Mouse (Mus musculus): Measurements from ENCODE around the gene Gm4131. TPM values are rescaled to one million over a fixed set of nuclear protein-coding genes. Genes with fewer than 3 reads are reported as not detected.

The Gm4131 gene
- total and polyA plus RNA-seq, 2 experiments from 2014 or later, result 0.22 TPM; not detected in 1

DNA sequence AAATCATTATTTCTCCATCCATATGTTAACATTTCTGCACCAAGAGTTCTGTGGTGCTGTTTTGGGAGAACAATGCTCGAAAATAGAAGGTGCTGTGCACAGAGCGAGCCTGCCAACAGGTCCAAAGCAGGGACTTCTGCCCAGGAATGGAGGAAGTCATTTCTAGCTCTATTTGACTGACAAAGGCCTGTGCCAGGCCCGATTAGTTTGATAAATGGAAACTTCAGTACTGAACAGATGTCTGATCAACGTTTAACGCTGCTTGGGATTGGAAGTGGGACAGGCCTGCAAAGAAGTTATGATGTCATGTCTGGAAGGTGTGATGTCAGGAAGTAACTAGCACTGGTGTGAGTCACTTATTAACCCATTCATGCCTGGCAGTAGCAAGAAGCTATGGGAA is 73.3 kb downstream of the Gm4131 start:
- no peak overlapping the region for H3K9ac ChIP-seq
- no peaks in the 10 kb centered on the region for H3K9me3 ChIP-seq (ENCODE audit: low read length)
- H3K4me3 ChIP-seq (ENCODE audit: low read depth, low read length), result no peak overlapping the region
- no peaks in the 10 kb centered on the region for H3K4me1 ChIP-seq (ENCODE audit: insufficient read depth)
- ATAC-seq, result no peak
- no peak for DNase-seq
- no peak overlapping the region for H3K4me2 ChIP-seq (ENCODE audit: low read depth)
- H3K36me3 ChIP-seq (ENCODE audit: insufficient read depth), result no peaks in the 10 kb centered on the region
- no peaks in the 10 kb centered on the region for H3K27me3 ChIP-seq (ENCODE audit: insufficient read depth, low read length)
- WGBS, result 61% methylated on average over 5 of the region's 5 CpGs
- no peak overlapping the region for H3K27ac ChIP-seq (ENCODE audit: low read depth, low read length)
- TF ChIP-seq CTCF (IDR thresholded peaks at IDR 0.05; ENCODE audit: low read depth), result no peak

DNA sequence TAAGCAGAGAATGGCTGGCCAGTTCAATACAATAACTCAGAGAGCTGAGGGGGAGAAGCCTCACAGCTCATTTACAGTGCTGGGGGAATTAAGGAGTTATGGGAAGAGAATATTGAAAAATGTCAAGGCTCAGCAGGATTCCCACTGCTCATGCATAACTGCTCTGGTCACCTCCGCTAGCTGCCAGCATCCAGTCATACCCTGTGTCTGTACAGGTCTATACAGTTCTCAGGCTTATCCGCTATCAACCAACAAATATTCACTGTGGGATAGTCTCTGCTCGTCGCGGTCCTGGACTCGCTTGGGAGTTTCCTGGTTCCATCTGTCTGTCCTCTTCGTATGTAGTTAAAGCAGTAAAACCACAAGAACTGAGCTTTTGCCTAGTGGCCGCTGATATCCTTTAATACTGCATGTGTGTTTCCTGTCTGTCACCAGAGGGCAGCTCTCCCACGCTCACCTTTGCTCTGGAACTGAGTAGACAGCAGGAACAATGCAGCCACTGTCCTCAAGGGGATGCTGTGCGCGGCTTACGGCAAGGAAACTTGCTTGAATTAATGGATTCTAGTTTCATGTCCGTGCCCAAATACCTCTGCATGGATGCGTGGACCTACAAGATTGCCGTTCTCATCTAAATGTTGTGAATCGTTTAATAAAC is 74.4 kb downstream of the Gm4131 start:
- peak; percentile 96 for ATAC-seq
- Histone ChIP-seq H3K4me2 (ENCODE audit: low read depth) (no peak overlapping the region), H3K4me1 (ENCODE audit: insufficient read depth) (no peaks in the 10 kb centered on the region), H3K36me3 (ENCODE audit: insufficient read depth) (no peaks in the 10 kb centered on the region), H3K27me3 (ENCODE audit: insufficient read depth, low read length) (no peaks in the 10 kb centered on the region), H3K9ac (no peak overlapping the region), H3K27ac (ENCODE audit: low read depth, low read length) (no peak overlapping the region), H3K9me3 (ENCODE audit: low read length) (no peaks in the 10 kb centered on the region), H3K4me3 (ENCODE audit: low read depth, low read length) (no peak overlapping the region)
- DNase-seq, result peak; percentile 89
- peak; percentile 100 for TF ChIP-seq CTCF (IDR thresholded peaks at IDR 0.05; ENCODE audit: low read depth)
- WGBS, result 30% methylated on average over 16 of the region's 16 CpGs

DNA sequence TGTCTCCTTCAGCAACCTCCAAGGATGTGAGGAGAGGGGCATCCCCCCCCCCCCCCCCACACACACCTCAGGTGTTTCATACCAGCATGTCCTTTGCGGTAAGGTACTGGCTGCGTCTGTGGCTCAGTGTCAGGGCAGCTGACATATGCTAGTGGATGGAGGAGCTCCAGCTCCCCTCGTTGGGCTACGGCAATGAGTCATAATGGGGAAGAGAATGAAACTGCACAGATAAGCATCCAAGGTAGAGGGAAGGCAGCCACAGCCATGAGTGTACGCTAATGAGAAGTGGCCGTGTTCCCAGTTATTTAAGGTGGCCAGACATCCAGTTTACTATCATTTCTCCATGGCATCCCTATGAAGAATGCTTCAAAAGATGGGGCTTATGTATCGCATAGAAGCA is 78.5 kb downstream of the Gm4131 start:
- no peak for DNase-seq
- no peak for ATAC-seq
- no peaks in the 10 kb centered on the region for H3K4me1 ChIP-seq (ENCODE audit: insufficient read depth)
- no peak overlapping the region for H3K9ac ChIP-seq
- H3K9me3 ChIP-seq (ENCODE audit: low read length), result no peaks in the 10 kb centered on the region
- H3K4me2 ChIP-seq (ENCODE audit: low read depth), result no peak overlapping the region
- no peak overlapping the region for H3K4me3 ChIP-seq (ENCODE audit: low read depth, low read length)
- no peak for TF ChIP-seq CTCF (IDR thresholded peaks at IDR 0.05; ENCODE audit: low read depth)
- WGBS, result 78% methylated on average over 7 of the region's 7 CpGs
- no peak overlapping the region for H3K27ac ChIP-seq (ENCODE audit: low read depth, low read length)
- no peaks in the 10 kb centered on the region for H3K27me3 ChIP-seq (ENCODE audit: insufficient read depth, low read length)
- no peaks in the 10 kb centered on the region for H3K36me3 ChIP-seq (ENCODE audit: insufficient read depth)

DNA sequence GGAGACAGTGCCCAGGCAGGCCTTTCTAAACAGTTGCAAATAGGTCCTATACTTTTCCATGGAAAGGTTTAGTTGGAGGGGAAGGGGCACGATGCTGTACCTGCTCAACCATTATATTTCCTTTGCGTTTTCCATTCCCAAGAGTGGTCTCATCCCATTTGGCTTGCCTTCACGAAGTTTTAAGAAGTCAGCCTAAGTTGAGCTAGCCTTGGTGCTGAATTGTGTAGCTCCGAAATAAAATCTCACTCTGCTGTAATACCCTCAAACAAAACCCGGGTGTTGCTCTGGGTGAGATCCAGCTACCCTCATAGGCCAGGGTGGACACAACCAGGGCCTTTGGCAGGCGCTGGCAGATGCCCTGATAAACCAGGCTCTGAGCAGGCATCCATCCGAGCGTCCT is 85.3 kb downstream of the Gm4131 start:
- Histone ChIP-seq H3K9me3 (ENCODE audit: low read length) (no peaks in the 10 kb centered on the region), H3K4me2 (ENCODE audit: low read depth) (no peak overlapping the region), H3K9ac (no peak overlapping the region), H3K27ac (ENCODE audit: low read depth, low read length) (no peak overlapping the region), H3K4me1 (ENCODE audit: insufficient read depth) (peaks cover 7% of the 10 kb centered on the region; the same call in 1 of the 2 replicates), H3K27me3 (ENCODE audit: insufficient read depth, low read length) (no peaks in the 10 kb centered on the region), H3K36me3 (ENCODE audit: insufficient read depth) (no peaks in the 10 kb centered on the region), H3K4me3 (ENCODE audit: low read depth, low read length) (no peak overlapping the region)
- 56% methylated on average over 8 of the region's 8 CpGs for WGBS
- ATAC-seq (no peak), DNase-seq (no peak)
- TF ChIP-seq CTCF (IDR thresholded peaks at IDR 0.05; ENCODE audit: low read depth), result no peak

DNA sequence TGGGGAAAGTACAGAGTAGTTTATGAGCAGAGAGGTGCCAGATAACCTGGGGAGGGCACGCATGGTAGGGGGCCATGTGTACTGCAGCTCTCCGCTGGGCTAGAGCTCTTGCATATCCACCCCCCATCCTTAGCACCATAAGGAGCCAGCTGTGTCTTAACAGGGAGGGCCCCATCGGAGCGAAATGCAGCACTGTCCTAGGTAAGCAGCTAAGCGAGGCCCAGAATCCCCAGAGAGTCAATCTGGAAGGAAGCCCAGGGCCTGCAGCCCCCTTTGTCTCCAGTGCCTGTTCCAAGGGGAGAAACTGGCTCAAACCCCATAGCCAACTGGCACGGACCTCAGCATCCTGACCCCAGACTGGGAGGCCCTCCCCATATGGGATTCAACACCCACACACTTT is 87.3 kb downstream of the Gm4131 start:
- Histone ChIP-seq H3K36me3 (ENCODE audit: insufficient read depth) (no peaks in the 10 kb centered on the region), H3K4me3 (ENCODE audit: low read depth, low read length) (no peak overlapping the region), H3K9ac (no peak overlapping the region), H3K27ac (ENCODE audit: low read depth, low read length) (no peak overlapping the region), H3K4me1 (ENCODE audit: insufficient read depth) (peaks cover 7% of the 10 kb centered on the region; the same call in 1 of the 2 replicates), H3K4me2 (ENCODE audit: low read depth) (no peak overlapping the region), H3K9me3 (ENCODE audit: low read length) (no peaks in the 10 kb centered on the region), H3K27me3 (ENCODE audit: insufficient read depth, low read length) (no peaks in the 10 kb centered on the region)
- ATAC-seq (no peak; the same call in 1 of the 2 replicates), DNase-seq (peak; percentile 32)
- 30% methylated on average over 6 of the region's 6 CpGs for WGBS
- TF ChIP-seq CTCF (IDR thresholded peaks at IDR 0.05; ENCODE audit: low read depth), result no peak

DNA sequence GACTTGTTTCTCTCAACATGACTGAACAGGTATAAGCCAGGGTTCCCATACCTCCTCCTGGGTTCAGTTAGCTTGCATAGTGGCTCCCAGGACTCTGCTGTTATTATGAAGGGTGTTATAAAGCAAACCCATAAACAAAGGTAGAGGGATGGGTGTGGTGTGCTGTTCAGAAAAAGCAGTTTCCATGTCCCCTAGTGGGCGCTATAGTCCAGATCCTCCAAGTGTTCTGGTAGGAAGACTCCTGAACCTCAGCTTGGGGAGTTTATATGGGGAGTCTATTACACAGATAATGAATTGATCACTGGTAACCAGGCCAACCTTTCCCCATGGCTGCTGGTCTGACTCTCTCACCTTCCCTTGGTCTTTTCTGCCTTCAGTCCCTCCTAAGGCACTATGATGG is 92.2 kb downstream of the Gm4131 start:
- ATAC-seq (no peak), DNase-seq (no peak)
- Histone ChIP-seq H3K4me1 (ENCODE audit: insufficient read depth) (peaks cover 4% of the 10 kb centered on the region; the same call in 1 of the 2 replicates), H3K27ac (ENCODE audit: low read depth, low read length) (no peak overlapping the region), H3K9me3 (ENCODE audit: low read length) (no peaks in the 10 kb centered on the region), H3K27me3 (ENCODE audit: insufficient read depth, low read length) (no peaks in the 10 kb centered on the region), H3K4me2 (ENCODE audit: low read depth) (no peak overlapping the region), H3K9ac (no peak overlapping the region), H3K36me3 (ENCODE audit: insufficient read depth) (no peaks in the 10 kb centered on the region), H3K4me3 (ENCODE audit: low read depth, low read length) (no peak overlapping the region)
- TF ChIP-seq CTCF (IDR thresholded peaks at IDR 0.05; ENCODE audit: low read depth), result no peak
- WGBS, result 75% methylated on average over 1 of the region's 1 CpGs

DNA sequence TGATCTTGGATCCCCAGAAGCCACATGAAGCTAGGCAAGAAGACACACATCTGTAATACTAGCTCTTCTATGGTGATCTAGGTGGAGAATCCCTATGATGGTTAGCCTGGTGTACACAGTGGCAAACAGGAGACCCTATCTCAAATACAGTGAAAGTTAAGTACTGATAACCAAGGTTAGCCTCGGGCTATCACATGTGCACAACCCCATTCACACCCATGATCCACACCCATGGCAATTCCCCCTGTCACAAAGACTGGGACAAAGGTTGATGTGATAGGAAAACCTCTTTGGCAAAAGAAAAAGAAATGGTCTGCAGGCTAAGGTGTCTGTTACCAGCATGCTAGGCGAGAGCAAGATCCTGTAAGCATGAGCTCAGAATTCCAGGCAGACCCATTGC is 94.7 kb downstream of the Gm4131 start:
- TF ChIP-seq CTCF (IDR thresholded peaks at IDR 0.05; ENCODE audit: low read depth), result no peak
- DNase-seq, result no peak
- Histone ChIP-seq H3K36me3 (ENCODE audit: insufficient read depth) (no peaks in the 10 kb centered on the region), H3K4me2 (ENCODE audit: low read depth) (no peak overlapping the region), H3K4me1 (ENCODE audit: insufficient read depth) (no peaks in the 10 kb centered on the region), H3K9me3 (ENCODE audit: low read length) (no peaks in the 10 kb centered on the region), H3K27ac (ENCODE audit: low read depth, low read length) (no peak overlapping the region), H3K4me3 (ENCODE audit: low read depth, low read length) (no peak overlapping the region), H3K9ac (no peak overlapping the region), H3K27me3 (ENCODE audit: insufficient read depth, low read length) (no peaks in the 10 kb centered on the region)
- 87% methylated on average over 2 of the region's 2 CpGs for WGBS
- ATAC-seq, result no peak
